Mouse (Mus musculus): ENCODE data around the gene Gtf2a1l.

- TF ChIP-seq POLR2A (IDR thresholded peaks at IDR 0.05; ENCODE audit: control insufficient read depth, low read depth, low read length) = no peak
- no peak for TF ChIP-seq CTCF (IDR thresholded peaks at IDR 0.05; ENCODE audit: control insufficient read depth, insufficient read depth, insufficient replicate concordance, low read depth, low read length)
Observed at GRCm38 (mm10) chr17:88636587-88636986, 31.9 kb upstream of the Gtf2a1l start.

All from testis, adult 2 months (tissue).